Mouse (Mus musculus) A20 (cell line): ENCODE results near the gene Thoc7.
"Not testable (repeated sequence)": the region's sequence is repeated elsewhere in the genome, so short reads cannot be mapped to it uniquely, and the experiment has no call there.

Source experiments
- DNase-seq: peaks from one replicate; pipeline ENCODE4 v3.0.0-alpha.2; 2011; ENCODE audit warnings: low read depth, low spot score

Thoc7 gene

DNA sequence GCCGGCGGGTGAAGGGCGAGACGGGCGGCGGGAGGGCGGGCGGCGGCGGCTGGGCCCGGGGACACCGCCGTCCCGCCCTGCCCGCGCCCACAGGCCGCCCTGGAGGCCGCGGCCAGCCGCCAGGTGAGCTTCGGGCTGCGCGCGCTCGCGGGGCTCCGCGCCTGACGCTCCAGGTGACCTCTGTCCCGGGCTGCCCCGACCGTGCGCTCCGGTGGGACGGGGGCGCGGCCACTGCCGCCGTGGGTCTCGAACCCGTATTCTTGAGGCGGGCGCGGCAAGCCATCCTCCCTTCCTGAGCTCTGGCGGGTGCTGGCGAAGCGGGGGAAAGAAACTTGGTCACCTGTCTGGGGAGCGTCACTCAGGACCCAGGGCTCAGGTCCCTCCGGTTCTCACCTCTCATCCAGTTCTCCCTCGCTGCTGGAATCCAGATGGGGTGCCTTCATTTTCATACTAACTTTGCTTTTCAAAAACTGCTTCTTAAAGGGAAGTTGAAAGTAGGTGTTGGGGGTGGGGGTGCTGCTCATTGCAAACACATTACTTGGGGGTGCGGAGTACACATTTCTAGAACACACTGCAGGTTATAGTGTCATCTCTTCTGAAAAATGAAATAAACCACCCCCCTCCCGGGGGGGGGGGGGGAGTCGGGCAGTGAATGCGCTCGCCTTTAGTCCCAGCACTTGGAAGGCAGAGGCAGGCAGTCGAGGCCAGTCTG lies at the start of gene Thoc7, which contains the start of gene Atxn7:
TSS of gene Thoc7 (minus strand) at position 452 of the 712 bp plus-strand sequence.
TSS of gene Atxn7 (plus strand) at position 40 of the 712 bp plus-strand sequence.
- peak; percentile 84 for DNase-seq

DNA sequence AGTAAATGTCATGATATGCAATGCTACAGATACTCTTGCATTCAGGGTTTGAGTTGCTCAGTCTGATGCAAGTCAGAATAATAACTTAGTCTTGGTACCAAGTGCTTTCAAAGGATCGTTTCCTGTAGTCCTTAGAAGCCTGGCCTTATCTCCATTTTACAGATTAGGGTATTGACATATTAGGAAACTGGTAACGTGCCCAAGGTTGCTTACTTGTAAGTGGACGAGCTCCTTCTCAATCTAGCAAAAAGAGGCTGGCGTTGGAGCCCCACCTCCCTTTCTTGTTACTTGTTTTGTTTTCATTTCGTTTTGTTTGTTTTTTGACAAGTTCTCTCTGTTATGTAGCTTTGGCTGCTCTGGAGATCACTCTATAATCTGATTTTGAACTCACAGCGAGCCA lies 48.1 kb upstream of the Thoc7 start:
- DNase-seq, result no peak

DNA sequence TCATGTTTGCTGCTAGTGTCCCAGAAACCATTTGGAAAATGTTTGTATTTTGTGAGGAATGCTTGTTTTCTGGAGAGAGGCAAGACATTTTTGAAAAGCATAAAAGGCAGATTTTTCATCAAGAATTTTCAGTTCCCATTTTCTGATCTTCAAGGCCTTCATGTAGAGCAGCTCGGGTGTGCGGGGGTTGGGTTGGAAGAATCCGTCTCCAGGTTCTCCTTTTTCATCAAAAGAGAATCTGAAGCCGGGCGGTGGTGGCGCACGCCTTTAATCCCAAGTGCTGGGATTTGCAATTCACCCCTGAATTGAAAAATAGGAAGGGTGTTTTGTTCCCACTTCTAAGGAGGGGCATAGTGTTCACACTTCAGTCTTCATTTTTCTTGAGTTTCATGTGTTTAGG lies 41.1 kb upstream of the Thoc7 start:
- peak; percentile 32 for DNase-seq

DNA sequence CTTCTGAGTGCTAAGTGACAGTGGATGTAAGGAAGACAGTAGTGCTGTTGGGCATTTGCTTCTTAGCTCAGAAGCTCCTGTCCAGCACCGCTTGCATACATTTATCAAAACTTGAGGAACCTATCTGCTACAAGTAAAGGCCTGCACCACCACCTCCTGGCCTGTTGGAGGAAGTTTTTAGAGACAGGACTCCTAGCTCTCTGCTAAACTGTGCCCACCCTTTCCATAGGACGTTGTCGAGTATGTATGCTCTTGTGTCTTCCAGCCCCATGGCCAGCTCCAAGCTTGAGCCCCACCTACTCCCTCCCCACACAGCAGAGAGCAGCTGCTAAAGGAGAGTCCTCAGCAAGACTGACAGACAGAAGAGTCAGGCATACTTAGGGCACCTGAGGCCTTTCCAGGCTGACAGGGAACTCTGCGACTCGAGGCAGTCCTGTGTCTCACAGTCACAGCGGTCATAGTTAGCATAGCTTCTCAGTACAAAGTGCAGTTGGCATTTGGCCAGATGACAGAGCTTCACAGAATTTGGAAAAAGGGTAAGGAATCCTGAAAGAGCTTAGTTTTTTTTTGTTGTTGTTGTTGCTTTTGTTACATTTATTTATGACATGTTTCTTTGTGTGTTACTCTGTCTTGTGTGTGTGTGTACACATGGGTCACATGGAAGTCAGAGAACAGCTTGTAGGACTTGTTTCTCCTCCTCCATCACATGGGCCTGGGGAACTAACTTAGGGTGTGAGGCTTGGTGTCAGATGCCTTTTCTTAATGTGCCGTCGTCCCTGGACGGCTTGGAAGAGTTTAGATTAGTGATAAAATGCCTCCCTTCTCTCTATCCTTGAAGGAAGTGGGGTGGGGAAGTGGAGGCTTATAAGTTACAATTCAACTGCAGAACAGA lies 33.8 kb upstream of the Thoc7 start:
- peak; percentile 24 for DNase-seq

DNA sequence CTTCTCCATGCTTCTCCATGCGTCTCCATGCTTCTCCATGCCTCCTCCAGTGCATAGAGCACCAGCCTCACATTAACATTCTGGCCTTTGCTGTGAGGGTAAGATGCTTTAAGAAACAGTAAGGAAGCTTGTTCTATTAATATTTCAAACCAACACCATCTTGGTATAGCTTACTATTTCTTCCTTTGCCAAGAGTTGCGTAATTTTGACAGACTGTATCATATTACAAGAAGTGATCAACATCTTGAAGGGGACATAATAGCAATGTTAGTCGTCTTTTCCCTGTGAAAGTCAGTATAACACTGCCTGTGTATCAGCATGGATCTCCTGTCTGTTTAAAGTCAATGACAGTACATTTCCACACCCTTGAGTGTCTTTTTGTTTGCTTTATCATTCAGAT lies 29.1 kb upstream of the Thoc7 start:
- no peak for DNase-seq

DNA sequence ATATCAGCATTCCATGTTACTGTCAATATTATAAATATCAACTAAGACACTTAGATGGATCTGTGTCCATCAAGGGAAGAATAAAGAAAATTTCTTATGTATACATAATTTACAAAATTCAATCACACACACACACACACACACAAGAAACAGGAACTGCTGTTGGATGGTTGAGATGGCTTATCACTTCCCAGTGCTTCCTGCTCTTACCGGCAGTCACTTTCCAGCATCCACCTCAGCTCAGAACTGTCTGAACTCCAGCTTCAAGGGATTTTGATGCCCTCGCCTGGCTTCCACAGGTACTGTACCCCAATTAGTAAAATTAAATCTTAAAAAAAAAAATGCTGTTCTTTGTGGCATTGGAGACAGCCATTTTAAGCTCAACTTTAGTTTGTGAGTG lies 26.7 kb upstream of the Thoc7 start:
- no peak for DNase-seq

DNA sequence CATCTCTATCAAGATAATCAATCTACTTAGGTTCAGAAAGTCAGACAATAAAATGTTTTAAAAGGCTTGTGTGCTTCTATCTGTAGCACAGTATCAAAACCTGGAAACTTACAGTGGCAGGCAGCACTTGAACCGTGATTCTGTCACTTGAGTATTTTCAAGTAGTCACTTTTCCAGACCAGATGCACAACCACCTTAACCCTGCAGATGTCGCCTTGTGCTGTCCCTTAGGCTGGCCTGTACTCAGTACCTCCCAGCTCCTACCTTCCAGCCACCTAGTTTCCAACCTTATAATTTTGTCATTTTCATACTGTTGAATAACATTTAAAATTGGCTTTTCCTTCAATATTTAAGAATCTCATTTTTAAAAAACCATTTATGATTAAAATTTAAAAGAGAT lies 20.5 kb upstream of the Thoc7 start:
- peak; percentile 39 for DNase-seq

DNA sequence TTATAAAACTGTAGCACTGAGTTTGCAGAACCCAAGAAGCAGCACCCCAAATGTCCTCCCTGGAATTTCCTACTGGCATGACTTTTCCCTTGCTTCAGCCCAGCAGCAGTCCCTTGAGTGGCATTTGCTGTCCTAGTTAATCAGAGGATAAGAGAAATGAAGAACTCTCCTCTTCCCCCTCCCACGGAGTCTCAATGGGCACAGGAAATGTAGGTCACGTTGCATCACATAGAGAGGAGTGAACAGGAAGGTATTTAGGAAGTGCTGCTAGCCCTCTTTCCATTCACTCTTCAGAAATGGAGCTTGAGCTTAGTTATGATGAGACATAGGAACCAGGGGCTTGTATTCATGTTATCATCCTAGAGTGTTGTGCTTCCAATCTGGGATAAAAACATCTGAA lies 19.6 kb upstream of the Thoc7 start:
- no peak for DNase-seq

DNA sequence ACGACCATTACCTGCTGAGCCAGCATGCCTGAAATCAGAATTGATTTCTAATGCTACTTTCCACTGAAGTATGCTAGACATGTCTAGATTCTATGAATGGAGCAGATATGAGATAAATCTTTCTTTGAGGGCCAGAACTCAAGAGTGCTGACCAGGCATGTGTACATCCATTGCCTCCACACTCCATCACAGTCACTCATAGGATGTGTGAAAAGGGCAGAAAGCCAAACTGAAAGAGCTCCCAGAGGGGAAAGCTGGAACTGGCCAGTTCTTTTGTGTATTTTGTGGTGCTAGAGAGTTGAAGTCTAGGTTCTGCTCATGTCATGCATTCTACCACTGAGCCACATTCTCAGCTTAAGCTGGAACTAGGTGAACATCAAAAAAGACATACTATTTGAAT lies 15.8 kb upstream of the Thoc7 start:
- no peak for DNase-seq

DNA sequence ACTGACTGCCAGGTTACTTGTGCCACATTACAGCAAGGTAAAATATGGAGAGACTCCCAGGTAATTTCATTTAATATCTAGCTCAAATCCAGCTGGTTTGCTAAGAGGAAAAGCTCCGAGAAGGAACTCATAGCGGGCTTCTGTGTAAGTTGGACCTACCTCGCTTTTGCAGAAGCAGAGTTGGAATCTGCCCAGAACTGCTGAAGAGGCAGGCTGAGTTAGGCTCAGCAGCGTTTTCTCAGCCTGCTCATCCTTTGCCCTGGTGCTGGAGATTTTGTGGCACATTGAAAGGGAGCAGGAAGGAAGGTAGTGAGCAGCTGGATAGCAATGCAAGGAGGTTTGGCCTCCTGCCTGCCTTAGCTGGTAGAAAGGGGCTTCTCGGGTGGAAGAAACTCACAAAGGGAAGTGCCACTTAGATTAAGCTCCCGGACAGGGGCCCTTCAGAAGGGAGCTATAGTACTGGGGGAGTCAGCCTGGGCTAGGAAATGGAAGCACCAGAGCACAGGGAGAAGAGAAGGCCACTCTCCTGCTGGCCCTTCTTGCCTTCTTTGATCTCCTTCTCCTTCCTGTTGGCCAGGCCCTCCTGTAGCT lies 10.1 kb upstream of the Thoc7 start:
- no peak for DNase-seq

DNA sequence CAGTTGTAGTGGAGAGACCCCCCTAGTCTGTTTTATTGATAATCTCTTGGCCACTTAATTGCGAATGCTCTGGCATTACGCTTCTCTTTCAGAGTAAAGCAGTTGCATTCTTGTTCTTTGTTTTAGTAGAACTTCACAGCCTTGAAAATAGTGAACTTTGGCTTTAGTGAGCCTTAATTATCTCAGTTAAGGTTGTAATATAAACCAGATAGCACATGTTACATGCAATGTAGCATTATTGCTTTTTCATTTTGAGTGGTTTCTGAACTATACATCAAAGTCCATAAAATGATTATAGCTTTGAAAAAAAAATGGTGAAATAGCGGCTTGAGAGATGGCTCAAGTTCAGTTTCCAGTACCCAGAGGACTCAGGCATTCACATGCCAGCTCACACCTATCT lies 8.9 kb upstream of the Thoc7 start:
- no peak for DNase-seq

DNA sequence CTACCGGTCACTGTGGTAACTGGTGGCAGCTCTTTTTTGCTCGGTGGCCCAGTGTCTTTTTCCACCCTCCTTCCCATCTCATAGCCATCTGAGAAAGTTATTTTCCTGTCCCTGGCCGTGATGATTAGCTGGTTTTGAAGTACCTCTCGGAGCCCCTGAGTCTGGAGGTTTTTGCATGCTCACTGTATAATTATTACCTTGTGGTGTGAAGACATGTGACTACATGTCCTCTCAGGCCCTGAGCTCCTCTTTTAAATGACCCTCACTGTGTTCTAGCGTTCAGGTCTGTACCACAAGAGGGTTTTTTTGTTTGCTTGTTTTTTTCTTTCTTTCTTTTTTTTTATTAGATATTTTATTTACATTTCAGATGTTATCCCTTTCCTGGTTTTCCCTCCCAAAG lies 6.8 kb upstream of the Thoc7 start:
- DNase-seq, result no peak

DNA sequence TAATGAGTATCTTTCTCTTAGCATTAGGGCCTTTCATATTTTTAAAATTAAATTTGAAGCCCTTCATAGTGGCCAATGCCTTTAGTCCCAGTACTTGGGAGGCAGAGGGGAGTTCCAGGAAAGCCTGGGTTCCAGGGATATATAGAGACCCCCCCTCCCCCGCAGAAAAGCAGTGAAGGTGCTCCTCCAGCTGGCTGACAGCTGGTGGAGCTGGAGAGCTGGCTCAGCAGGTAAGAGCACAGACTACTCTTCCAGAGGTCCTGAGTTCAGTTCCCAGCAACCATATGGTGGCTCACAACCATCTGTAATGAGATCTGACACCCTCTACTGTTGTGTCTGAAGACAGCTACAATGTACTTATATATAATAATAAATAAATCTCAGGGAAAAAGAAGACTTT lies 6.0 kb upstream of the Thoc7 start:
- DNase-seq, result no peak

DNA sequence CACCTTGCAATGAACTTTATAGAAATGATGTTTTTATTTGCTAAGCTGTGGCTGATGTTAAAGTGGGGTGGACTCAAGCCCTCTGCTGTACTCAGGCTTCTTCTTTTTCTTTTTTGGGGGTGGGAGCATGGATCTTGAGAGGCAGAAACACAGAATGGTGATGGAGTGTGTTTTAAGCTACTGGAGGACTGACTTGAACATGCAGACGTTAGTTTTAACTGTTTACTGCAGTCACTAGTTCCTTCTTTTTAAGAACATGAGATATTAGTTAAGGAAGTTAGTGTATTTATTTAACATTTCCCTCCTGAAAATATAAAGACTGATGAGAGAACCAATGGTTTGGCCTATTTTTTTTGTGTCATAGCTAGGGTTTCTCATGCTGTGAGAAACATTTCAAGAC lies 1.9 kb upstream of the Thoc7 start:
- DNase-seq, result no peak

DNA sequence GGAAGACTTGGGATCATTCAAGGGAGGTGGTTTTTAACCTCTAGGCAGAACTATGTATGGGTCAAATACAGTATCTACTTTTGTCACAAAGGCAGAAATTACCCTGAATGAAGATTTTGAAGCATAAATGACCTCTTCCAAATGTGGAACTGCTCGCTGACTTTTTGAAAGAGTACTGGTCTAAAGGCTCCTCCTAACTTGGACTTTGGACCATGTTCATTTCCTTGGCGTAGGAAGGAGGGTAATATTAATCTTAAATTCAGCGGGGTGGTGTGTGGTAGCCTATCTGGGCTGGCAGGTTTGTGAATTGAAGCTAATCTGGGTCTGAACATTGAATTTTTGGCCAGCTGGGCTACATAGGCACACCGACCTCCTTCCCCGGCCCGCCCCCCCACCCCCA lies 824 bp upstream of the Thoc7 start:
- no peak for DNase-seq

DNA sequence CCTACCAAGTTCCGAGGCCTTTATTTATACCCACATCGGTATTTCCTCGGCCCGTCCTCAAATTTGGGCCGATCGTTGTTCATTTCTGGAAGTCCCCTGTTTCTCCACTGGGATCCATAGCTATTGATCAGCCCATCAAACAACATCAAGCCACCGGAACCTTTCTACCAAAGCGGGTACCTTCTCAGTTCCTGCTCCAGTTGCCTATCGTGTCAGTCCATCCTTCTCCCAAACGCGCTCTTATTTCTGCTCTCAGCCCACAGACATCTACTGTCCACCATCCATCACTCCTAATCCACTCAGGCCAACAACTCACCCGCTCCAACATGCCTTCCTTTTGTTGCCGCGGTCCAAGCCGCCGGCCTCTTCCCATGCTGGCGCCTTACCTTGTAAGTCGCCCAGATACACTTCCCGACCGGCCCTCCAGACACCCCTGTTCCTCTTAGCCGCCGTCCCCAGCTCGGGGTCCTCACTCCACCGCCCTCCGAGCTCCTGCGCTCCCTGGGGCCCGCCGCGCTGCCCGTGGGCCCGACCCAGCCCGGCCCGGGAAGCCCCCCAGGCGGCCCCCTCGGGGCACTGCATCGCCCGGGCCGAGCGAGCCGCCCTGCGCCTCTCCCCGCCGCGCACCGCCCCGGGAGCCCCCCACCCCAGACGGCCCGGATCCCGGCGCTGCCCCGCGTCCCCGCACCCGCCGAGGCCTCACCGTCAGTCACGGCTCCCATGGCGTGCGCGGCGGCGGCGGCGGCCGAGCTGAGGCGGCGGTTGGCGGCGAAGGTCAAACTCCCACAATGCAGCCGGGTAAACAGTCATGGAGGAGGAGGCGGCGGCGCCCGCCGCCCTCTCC lies 948 bp downstream of the Thoc7 start:
- DNase-seq, result peak; percentile 75

DNA sequence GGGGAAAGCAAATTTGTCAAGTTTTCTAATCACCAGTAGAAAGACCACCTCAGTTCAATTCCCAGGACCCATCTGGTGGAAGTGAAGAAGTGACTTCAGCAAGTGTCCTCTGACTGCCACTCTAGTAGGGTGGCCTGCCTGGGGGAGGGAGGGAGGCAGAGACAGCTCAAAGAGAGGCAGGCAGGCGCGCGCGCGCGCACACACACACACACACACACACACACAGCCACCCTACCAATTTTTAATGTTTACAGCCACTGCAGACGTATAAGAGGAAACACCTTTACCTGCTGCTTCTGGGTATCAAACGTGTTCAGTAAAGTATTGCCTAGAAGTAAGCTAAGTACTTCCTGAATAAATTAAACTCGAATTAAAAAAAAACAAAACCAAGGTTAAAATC lies 1.6 kb downstream of the Thoc7 start:
- peak; percentile 80 for DNase-seq

DNA sequence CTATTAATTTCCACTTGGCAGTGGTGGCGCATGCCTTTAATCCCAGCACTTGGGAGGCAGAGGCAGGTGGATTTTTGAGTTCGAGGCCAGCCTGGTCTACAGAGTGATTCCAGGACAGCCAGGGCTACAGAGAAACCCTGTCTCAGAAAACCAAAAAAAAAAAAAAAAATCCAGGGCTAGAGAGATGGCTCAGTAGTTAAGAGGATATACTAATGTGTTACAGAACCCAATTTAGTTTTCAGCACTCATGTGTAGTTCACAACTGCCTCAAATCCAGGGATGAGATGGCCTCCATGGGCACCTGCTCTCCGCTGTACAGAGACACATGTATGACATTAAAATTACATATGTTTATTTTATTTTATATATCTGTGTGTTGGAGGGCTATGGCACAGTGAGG lies 9.5 kb downstream of the Thoc7 start:
- not testable (repeated sequence) for DNase-seq

DNA sequence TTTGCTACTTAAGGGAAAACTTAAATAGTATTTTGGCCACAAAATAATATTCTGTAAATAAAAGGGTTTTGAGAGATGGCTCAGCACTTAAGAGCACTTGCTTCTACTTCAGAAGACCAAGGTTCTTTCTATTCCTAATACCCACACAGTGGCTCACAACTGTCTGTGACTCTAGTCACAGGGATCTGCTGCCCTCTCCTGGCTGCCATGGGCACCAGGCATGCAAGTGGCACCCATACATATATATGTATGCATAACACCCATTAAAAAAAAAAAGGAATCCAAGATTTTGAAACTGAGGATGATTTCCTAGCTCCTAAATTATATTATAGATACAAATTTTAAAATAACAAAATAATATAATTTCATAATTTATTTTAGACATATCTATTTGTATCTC lies 11.3 kb downstream of the Thoc7 start:
- peak; percentile 47 for DNase-seq

DNA sequence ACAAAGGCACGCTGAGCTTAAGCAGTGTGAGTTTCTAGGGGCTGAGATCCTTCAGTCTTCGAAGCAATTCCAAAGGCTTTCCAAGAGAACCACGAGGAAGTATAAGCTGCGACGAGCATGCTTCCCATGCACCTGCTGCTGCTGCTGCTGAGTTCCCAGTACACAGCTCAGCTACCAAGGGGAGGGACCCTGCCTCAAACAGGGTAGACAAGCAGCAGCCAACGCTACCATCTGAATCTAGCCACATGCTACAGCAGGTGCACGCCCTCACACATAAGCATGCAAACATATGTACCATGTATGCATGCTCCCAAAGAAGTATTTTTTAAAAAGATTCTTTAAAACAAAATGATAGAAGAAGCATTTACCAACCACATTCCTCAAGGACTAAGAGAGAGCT lies 13.3 kb downstream of the Thoc7 start:
- no peak for DNase-seq

DNA sequence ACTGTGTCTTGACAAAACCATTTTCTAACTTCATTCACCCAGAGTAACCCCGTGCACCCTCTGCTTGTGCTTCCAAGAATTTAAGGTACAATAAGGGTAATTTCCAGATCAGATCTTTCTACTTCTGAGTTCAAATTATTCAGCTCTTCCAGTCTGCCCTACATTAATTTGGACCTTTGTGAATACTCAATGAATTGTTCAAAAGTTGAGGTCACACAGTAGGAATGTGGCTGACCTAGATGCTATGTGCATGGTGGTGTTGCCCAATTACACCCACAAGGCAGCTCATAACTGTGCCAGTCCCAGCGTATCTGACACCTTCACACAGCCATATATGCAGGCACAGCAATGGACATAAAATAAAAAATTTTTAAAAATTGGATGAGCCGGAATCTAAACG lies 17.0 kb downstream of the Thoc7 start:
- DNase-seq, result no peak

DNA sequence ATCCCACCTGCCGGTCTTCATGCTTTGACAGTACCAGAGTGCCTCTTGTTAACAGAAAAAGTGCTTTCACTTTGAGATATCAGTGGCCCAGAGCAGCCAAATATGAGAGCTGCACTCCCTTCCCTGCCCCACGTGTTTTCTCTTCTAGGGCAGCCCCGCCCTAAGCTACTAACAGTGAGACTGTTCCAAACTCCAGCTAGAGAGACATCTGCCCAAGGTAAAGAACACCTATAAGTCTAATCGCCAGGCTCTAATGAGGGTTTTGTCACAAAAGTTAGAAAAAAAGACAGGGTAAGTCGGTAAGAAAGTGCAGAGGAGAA lies 27.6 kb downstream of the Thoc7 start:
- no peak for DNase-seq
